Mouse (Mus musculus) hindbrain, embryonic 16.5 days (tissue): ENCODE measurements at regions not wholly inside any gene's neighbourhood (a gene's known extent, or its start where the extent isn't known, plus 50 kb on each side); places are given as distances from the start of the nearest gene placed in this dataset.

ENCODE experiments used
- ATAC-seq: fragments of 200-750 bp; cut with Nextera tagmentation; 2 replicates; pipeline ENCODE4 v1.8.0; 2017; ENCODE audit warnings: moderate TSS enrichment, moderate library complexity
- H3K27ac ChIP-seq: fragments of 300-500 bp; sonication (generic); 2 replicates; pipeline ENCODE4 v1.5.1; 2014; ENCODE audit warnings: low read depth, mild to moderate bottlenecking, control low read depth, low read length, moderate library complexity
- H3K27me3 ChIP-seq: fragments of 300-500 bp; sonication (generic); replicated peaks from 2 replicates; pipeline ENCODE4 v1.6.1; 2014; ENCODE audit warnings: low read length; ENCODE audit not compliant: control insufficient read depth, insufficient read depth
- H3K36me3 ChIP-seq: fragments of 300-500 bp; sonication (generic); 2 replicates; pipeline ENCODE4 v1.6.1; 2014; ENCODE audit warnings: mild to moderate bottlenecking, low read length, moderate library complexity, mixed read lengths; ENCODE audit not compliant: control insufficient read depth, insufficient read depth
- H3K4me1 ChIP-seq: fragments of 300-500 bp; sonication (generic); 2 replicates; pipeline ENCODE4 v1.6.1; 2014; ENCODE audit warnings: low read depth, low read length; ENCODE audit not compliant: control insufficient read depth, insufficient read depth
- H3K4me2 ChIP-seq: fragments of 300-500 bp; sonication (generic); 2 replicates; pipeline ENCODE4 v1.6.1; 2014; ENCODE audit warnings: mild to moderate bottlenecking, low read length, control low read depth, moderate library complexity
- H3K4me3 ChIP-seq: fragments of 300-500 bp; sonication (generic); 2 replicates; pipeline ENCODE4 v1.5.1; 2014; ENCODE audit warnings: mild to moderate bottlenecking, low read length, control low read depth, moderate library complexity
- H3K9ac ChIP-seq: fragments of 300-500 bp; sonication (generic); 2 replicates; pipeline ENCODE4 v1.6.1; 2014; ENCODE audit warnings: low read depth, mild to moderate bottlenecking, control low read depth, low read length, moderate library complexity
- H3K9me3 ChIP-seq: fragments of 300-500 bp; sonication (generic); 2 replicates; pipeline ENCODE4 v1.6.1; 2014; ENCODE audit warnings: mild to moderate bottlenecking, low read length, moderate library complexity; ENCODE audit not compliant: control insufficient read depth
- WGBS: fragments of 180-500 bp; shearing (Covaris S2); extraction: QIAGEN DNeasy Blood & Tissue Kit; methylation state at CpG from one replicate; pipeline ENCODE4 v1.1.7; 2014; 5-methylcytosine and 5-hydroxymethylcytosine counted together

- 59% methylated on average over 3 of the region's 3 CpGs for WGBS
- Histone ChIP-seq H3K4me3 (no peak overlapping the region), H3K36me3 (no peaks in the 10 kb centered on the region), H3K9ac (no peak overlapping the region), H3K4me2 (no peak overlapping the region), H3K9me3 (no peaks in the 10 kb centered on the region), H3K27me3 (no peaks in the 10 kb centered on the region), H3K27ac (no peak overlapping the region), H3K4me1 (no peaks in the 10 kb centered on the region)
- no peak for ATAC-seq
Measured at GRCm38 (mm10) chr17:14578194-14578593, 115.8 kb downstream of the Thbs2 start.

GRCm38 (mm10) chr17:14576159-14576558 lies 117.9 kb downstream of the Thbs2 start:
- H3K9ac ChIP-seq, result no peak overlapping the region
- no peak overlapping the region for H3K27ac ChIP-seq
- no peak for ATAC-seq
- no peaks in the 10 kb centered on the region for H3K9me3 ChIP-seq
- H3K4me2 ChIP-seq, result no peak overlapping the region
- H3K4me1 ChIP-seq, result no peaks in the 10 kb centered on the region
- H3K36me3 ChIP-seq, result no peaks in the 10 kb centered on the region
- no peak overlapping the region for H3K4me3 ChIP-seq
- H3K27me3 ChIP-seq, result no peaks in the 10 kb centered on the region
- 94% methylated on average over 2 of the region's 2 CpGs for WGBS

- Histone ChIP-seq H3K9ac (no peak overlapping the region), H3K4me2 (no peak overlapping the region), H3K27ac (no peak overlapping the region), H3K9me3 (no peaks in the 10 kb centered on the region), H3K4me3 (no peak overlapping the region), H3K4me1 (no peaks in the 10 kb centered on the region), H3K27me3 (no peaks in the 10 kb centered on the region), H3K36me3 (no peaks in the 10 kb centered on the region)
- WGBS, result 90% methylated on average over 7 of the region's 7 CpGs
- ATAC-seq, result no peak
Measured at GRCm38 (mm10) chr17:14571143-14571542, 122.9 kb downstream of the Thbs2 start.

GRCm38 (mm10) chr17:14570266-14570775 lies 123.7 kb downstream of the Thbs2 start:
- Histone ChIP-seq H3K36me3 (no peaks in the 10 kb centered on the region), H3K4me1 (no peaks in the 10 kb centered on the region), H3K9ac (no peak overlapping the region), H3K27me3 (no peaks in the 10 kb centered on the region), H3K4me2 (no peak overlapping the region), H3K27ac (no peak overlapping the region), H3K4me3 (no peak overlapping the region), H3K9me3 (no peaks in the 10 kb centered on the region)
- ATAC-seq, result no peak
- WGBS, result 84% methylated on average over 6 of the region's 6 CpGs

- no peak for ATAC-seq
- whole genome bisulfite sequencing, result 94% methylated on average over 6 of the region's 6 CpGs
- Histone ChIP-seq H3K4me2 (no peak overlapping the region), H3K4me3 (no peak overlapping the region), H3K36me3 (no peaks in the 10 kb centered on the region), H3K9me3 (no peaks in the 10 kb centered on the region), H3K27me3 (no peaks in the 10 kb centered on the region), H3K27ac (no peak overlapping the region), H3K4me1 (no peaks in the 10 kb centered on the region), H3K9ac (no peak overlapping the region)
Measured at GRCm38 (mm10) chr17:14562191-14562590, 131.8 kb downstream of the Thbs2 start.

- no peaks in the 10 kb centered on the region for H3K36me3 ChIP-seq
- no peak for ATAC-seq
- H3K27me3 ChIP-seq, result no peaks in the 10 kb centered on the region
- no peaks in the 10 kb centered on the region for H3K9me3 ChIP-seq
- no peak overlapping the region for H3K9ac ChIP-seq
- H3K4me1 ChIP-seq, result no peaks in the 10 kb centered on the region
- no peak overlapping the region for H3K4me3 ChIP-seq
- H3K4me2 ChIP-seq, result no peak overlapping the region
- no peak overlapping the region for H3K27ac ChIP-seq
Measured at GRCm38 (mm10) chr17:14557214-14557613, 136.8 kb downstream of the Thbs2 start.

- Histone ChIP-seq H3K9ac (no peak overlapping the region), H3K27ac (no peak overlapping the region), H3K4me2 (no peak overlapping the region), H3K4me1 (no peaks in the 10 kb centered on the region), H3K9me3 (no peaks in the 10 kb centered on the region), H3K27me3 (no peaks in the 10 kb centered on the region), H3K4me3 (no peak overlapping the region), H3K36me3 (no peaks in the 10 kb centered on the region)
- no peak for ATAC-seq
- 56% methylated on average over 3 of the region's 3 CpGs for WGBS
Measured at GRCm38 (mm10) chr17:14553195-14553594, 140.8 kb downstream of the Thbs2 start.

GRCm38 (mm10) chr17:14552081-14552480 lies 142.0 kb downstream of the Thbs2 start:
- no peak overlapping the region for H3K27ac ChIP-seq
- no peak overlapping the region for H3K4me3 ChIP-seq
- H3K9ac ChIP-seq, result no peak overlapping the region
- no peaks in the 10 kb centered on the region for H3K4me1 ChIP-seq
- no peak overlapping the region for H3K4me2 ChIP-seq
- H3K36me3 ChIP-seq, result no peaks in the 10 kb centered on the region
- H3K27me3 ChIP-seq, result no peaks in the 10 kb centered on the region
- no peak for ATAC-seq
- H3K9me3 ChIP-seq, result peaks cover 6% of the 10 kb centered on the region; the same call in 1 of the 2 replicates
- WGBS, result 76% methylated on average over 4 of the region's 4 CpGs

- H3K4me2 ChIP-seq, result no peak overlapping the region
- no peaks in the 10 kb centered on the region for H3K27me3 ChIP-seq
- peaks cover 6% of the 10 kb centered on the region; the same call in 1 of the 2 replicates for H3K9me3 ChIP-seq
- no peak overlapping the region for H3K27ac ChIP-seq
- ATAC-seq, result no peak
- H3K4me3 ChIP-seq, result no peak overlapping the region
- H3K36me3 ChIP-seq, result no peaks in the 10 kb centered on the region
- no peaks in the 10 kb centered on the region for H3K4me1 ChIP-seq
- 59% methylated on average over 4 of the region's 4 CpGs for WGBS
- H3K9ac ChIP-seq, result no peak overlapping the region
Measured at GRCm38 (mm10) chr17:14551610-14552009, 142.4 kb downstream of the Thbs2 start.
